Mouse (Mus musculus): ENCODE measurements at regions not wholly inside any gene's neighbourhood (a gene's known extent, or its start where the extent isn't known, plus 50 kb on each side); places are given as distances from the start of the nearest gene placed in this dataset.
A peak's percentile ranks its signal among the peaks of the same experiment; 100 is the strongest.

DNA sequence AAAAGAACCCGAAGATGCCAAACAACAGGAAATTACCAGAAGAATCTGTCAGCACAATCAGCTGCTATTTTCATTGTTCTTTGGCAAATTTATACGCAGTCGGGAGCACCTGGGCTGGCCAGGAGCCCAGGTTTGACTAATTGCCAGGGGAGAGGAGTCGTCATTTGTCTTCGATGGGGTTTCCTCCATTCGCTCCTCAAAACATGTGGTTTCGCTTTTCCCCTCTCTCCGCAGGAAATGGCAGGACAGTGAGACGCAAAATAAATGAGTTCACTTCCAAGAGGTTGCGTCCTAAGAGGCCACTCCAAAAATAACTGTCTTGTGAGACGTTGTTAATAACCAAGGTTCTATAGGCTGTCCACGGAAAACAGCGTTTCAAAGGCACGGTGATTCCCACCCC, 1604.2 kb upstream of the Gulo start:
- Histone ChIP-seq H3K4me3 (ENCODE audit: low read depth, low read length) (0 out of 2 replicates have a peak overlapping the region, but pooled peaks have one; percentile 11), H3K9me3 (replicated peaks; ENCODE audit: control insufficient read depth, low read length) (no peaks in the 10 kb centered on the region), H3K36me3 (ENCODE audit: control insufficient read depth, insufficient read depth, low read length) (no peaks in the 10 kb centered on the region), H3K9ac (ENCODE audit: low read depth, low read length) (no peak overlapping the region), H3K4me2 (peak overlapping the region; percentile 48), H3K4me1 (ENCODE audit: control insufficient read depth, insufficient read depth, low read length) (peaks cover 4% of the 10 kb centered on the region; the same call in 1 of the 2 replicates), H3K27ac (ENCODE audit: low read depth, low read length) (no peak overlapping the region), H3K27me3 (ENCODE audit: control insufficient read depth, insufficient read depth, low read length) (no peaks in the 10 kb centered on the region)
- ATAC-seq (replicated peaks; ENCODE audit: insufficient number of reproducible peaks, low FRiP score, low TSS enrichment), result no peak
- WGBS (ENCODE audit: insufficient replicate concordance), result 48% methylated on average over 14 of the region's 14 CpGs

GRCm38 (mm10) chr14:67612471-67612870, 1603.5 kb upstream of the Gulo start:
- no peaks in the 10 kb centered on the region for H3K27me3 ChIP-seq (ENCODE audit: control insufficient read depth, insufficient read depth, low read length)
- H3K9me3 ChIP-seq (replicated peaks; ENCODE audit: control insufficient read depth, low read length), result no peaks in the 10 kb centered on the region
- H3K4me3 ChIP-seq (ENCODE audit: low read depth, low read length), result no peak overlapping the region
- H3K4me2 ChIP-seq, result no peak overlapping the region
- peaks cover 4% of the 10 kb centered on the region; the same call in 1 of the 2 replicates for H3K4me1 ChIP-seq (ENCODE audit: control insufficient read depth, insufficient read depth, low read length)
- no peak for ATAC-seq (replicated peaks; ENCODE audit: insufficient number of reproducible peaks, low FRiP score, low TSS enrichment)
- H3K36me3 ChIP-seq (ENCODE audit: control insufficient read depth, insufficient read depth, low read length), result no peaks in the 10 kb centered on the region
- WGBS (ENCODE audit: insufficient replicate concordance), result 36% methylated on average over 4 of the region's 4 CpGs
- no peak overlapping the region for H3K9ac ChIP-seq (ENCODE audit: low read depth, low read length)
- H3K27ac ChIP-seq (ENCODE audit: low read depth, low read length), result no peak overlapping the region

DNA sequence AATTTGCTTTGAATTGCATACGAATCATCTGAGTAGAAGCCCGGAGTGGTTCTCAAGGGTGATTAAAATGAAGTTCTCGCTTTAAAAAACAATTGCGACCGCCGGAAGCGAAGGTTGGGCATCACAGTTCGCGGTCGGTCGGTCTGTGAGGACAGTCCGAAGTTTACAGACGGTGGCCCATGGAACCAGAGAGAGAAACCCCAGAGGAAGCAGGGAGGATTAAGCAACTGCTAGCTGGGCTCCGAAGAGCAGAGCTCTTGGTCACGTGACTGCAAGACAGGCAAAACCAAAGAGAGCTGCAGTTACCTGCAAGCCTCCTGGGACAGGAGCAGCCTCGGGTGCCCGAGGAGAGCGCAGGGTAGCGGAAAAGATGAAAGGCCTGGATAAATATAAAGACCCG, 1599.3 kb upstream of the Gulo start:
- Histone ChIP-seq H3K4me2 (peak overlapping the region; percentile 52), H3K4me3 (ENCODE audit: low read depth, low read length) (0 out of 2 replicates have a peak overlapping the region, but pooled peaks have one; percentile 14), H3K27me3 (ENCODE audit: control insufficient read depth, insufficient read depth, low read length) (no peaks in the 10 kb centered on the region), H3K27ac (ENCODE audit: low read depth, low read length) (no peak overlapping the region), H3K9ac (ENCODE audit: low read depth, low read length) (no peak overlapping the region), H3K4me1 (ENCODE audit: control insufficient read depth, insufficient read depth, low read length) (peaks cover 4% of the 10 kb centered on the region; the same call in 1 of the 2 replicates), H3K36me3 (ENCODE audit: control insufficient read depth, insufficient read depth, low read length) (no peaks in the 10 kb centered on the region), H3K9me3 (replicated peaks; ENCODE audit: control insufficient read depth, low read length) (no peaks in the 10 kb centered on the region)
- no peak for ATAC-seq (replicated peaks; ENCODE audit: insufficient number of reproducible peaks, low FRiP score, low TSS enrichment)
- 24% methylated on average over 20 of the region's 20 CpGs for WGBS (ENCODE audit: insufficient replicate concordance)

GRCm38 (mm10) chr14:67602960-67603359, 1594.0 kb upstream of the Gulo start:
- ATAC-seq (replicated peaks; ENCODE audit: insufficient number of reproducible peaks, low FRiP score, low TSS enrichment), result no peak
- no peaks in the 10 kb centered on the region for H3K27me3 ChIP-seq (ENCODE audit: control insufficient read depth, insufficient read depth, low read length)
- H3K9ac ChIP-seq (ENCODE audit: low read depth, low read length), result no peak overlapping the region
- H3K9me3 ChIP-seq (replicated peaks; ENCODE audit: control insufficient read depth, low read length), result no peaks in the 10 kb centered on the region
- no peak overlapping the region for H3K4me2 ChIP-seq
- H3K4me3 ChIP-seq (ENCODE audit: low read depth, low read length), result no peak overlapping the region
- H3K4me1 ChIP-seq (ENCODE audit: control insufficient read depth, insufficient read depth, low read length), result no peaks in the 10 kb centered on the region
- no peak overlapping the region for H3K27ac ChIP-seq (ENCODE audit: low read depth, low read length)
- 67% methylated on average over 4 of the region's 4 CpGs for WGBS (ENCODE audit: insufficient replicate concordance)
- no peaks in the 10 kb centered on the region for H3K36me3 ChIP-seq (ENCODE audit: control insufficient read depth, insufficient read depth, low read length)

- no peak for ATAC-seq (replicated peaks; ENCODE audit: insufficient number of reproducible peaks, low FRiP score, low TSS enrichment)
- Histone ChIP-seq H3K4me2 (no peak overlapping the region), H3K4me1 (ENCODE audit: control insufficient read depth, insufficient read depth, low read length) (no peaks in the 10 kb centered on the region), H3K27me3 (ENCODE audit: control insufficient read depth, insufficient read depth, low read length) (no peaks in the 10 kb centered on the region), H3K9ac (ENCODE audit: low read depth, low read length) (no peak overlapping the region), H3K9me3 (replicated peaks; ENCODE audit: control insufficient read depth, low read length) (no peaks in the 10 kb centered on the region), H3K27ac (ENCODE audit: low read depth, low read length) (no peak overlapping the region), H3K36me3 (ENCODE audit: control insufficient read depth, insufficient read depth, low read length) (no peaks in the 10 kb centered on the region), H3K4me3 (ENCODE audit: low read depth, low read length) (no peak overlapping the region)
- 22% methylated on average over 4 of the region's 4 CpGs for WGBS (ENCODE audit: insufficient replicate concordance)
These were observed 1590.7 kb upstream of the Gulo start for GRCm38 (mm10) chr14:67599734-67600133.

DNA sequence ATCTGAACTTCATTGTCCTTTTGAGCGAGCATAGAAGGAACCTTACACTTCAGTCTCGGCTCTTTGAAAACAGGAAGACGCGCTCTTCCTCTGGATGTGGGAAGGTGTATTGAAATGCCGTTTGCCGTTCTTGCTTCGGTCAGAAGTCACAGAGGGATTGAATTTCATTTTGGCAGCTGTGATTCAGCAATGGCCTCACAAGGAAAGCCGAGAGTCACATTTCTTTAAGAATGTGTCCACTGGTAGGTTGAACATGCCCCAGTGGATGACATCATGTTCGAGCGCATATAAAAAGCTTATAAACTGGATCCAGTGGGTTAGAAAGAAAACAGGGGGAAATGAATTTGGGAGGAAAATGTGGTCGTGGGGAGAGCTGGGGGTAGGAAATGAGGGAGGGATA, 1579.6 kb upstream of the Gulo start:
- H3K4me1 ChIP-seq (ENCODE audit: control insufficient read depth, insufficient read depth, low read length), result no peaks in the 10 kb centered on the region
- no peaks in the 10 kb centered on the region for H3K36me3 ChIP-seq (ENCODE audit: control insufficient read depth, insufficient read depth, low read length)
- no peak for ATAC-seq (replicated peaks; ENCODE audit: insufficient number of reproducible peaks, low FRiP score, low TSS enrichment)
- H3K27ac ChIP-seq (ENCODE audit: low read depth, low read length), result no peak overlapping the region
- no peaks in the 10 kb centered on the region for H3K9me3 ChIP-seq (replicated peaks; ENCODE audit: control insufficient read depth, low read length)
- WGBS (ENCODE audit: insufficient replicate concordance), result 78% methylated on average over 11 of the region's 11 CpGs
- no peak overlapping the region for H3K9ac ChIP-seq (ENCODE audit: low read depth, low read length)
- no peak overlapping the region for H3K4me2 ChIP-seq
- H3K27me3 ChIP-seq (ENCODE audit: control insufficient read depth, insufficient read depth, low read length), result no peaks in the 10 kb centered on the region
- no peak overlapping the region for H3K4me3 ChIP-seq (ENCODE audit: low read depth, low read length)

DNA sequence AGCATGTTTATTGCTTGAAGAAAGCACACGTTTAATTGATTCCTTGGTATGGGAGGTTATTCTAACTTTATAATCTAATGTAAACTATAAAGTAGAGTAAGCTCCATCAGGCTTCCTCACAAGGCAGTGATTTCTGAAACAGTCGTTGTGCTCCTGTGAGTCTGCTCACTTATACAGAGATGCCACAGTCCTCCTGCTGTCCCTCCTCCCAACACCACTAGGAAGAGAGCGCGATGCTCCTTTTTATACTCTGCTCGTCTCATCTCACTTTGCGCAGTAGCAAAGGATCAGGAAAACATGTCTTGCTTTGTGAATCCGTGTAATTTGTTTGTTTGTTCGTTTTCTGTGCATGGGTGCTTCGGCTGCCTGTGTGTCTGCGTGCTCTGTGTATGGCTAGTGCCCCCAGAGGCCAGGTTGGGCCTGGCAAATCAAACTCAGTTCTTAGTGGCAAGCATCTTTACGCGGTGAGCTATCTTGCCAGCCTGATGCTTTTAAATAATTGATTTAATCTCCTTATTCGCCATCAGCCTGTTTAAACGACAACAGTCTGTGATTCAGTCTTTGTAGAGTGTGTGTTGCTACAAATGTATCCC, 1575.5 kb upstream of the Gulo start:
- no peak for ATAC-seq (replicated peaks; ENCODE audit: insufficient number of reproducible peaks, low FRiP score, low TSS enrichment)
- Histone ChIP-seq H3K36me3 (ENCODE audit: control insufficient read depth, insufficient read depth, low read length) (no peaks in the 10 kb centered on the region), H3K4me2 (no peak overlapping the region), H3K4me3 (ENCODE audit: low read depth, low read length) (no peak overlapping the region), H3K9me3 (replicated peaks; ENCODE audit: control insufficient read depth, low read length) (no peaks in the 10 kb centered on the region), H3K9ac (ENCODE audit: low read depth, low read length) (no peak overlapping the region), H3K27me3 (ENCODE audit: control insufficient read depth, insufficient read depth, low read length) (no peaks in the 10 kb centered on the region), H3K4me1 (ENCODE audit: control insufficient read depth, insufficient read depth, low read length) (no peaks in the 10 kb centered on the region), H3K27ac (ENCODE audit: low read depth, low read length) (no peak overlapping the region)
- 56% methylated on average over 14 of the region's 14 CpGs for WGBS (ENCODE audit: insufficient replicate concordance)

DNA sequence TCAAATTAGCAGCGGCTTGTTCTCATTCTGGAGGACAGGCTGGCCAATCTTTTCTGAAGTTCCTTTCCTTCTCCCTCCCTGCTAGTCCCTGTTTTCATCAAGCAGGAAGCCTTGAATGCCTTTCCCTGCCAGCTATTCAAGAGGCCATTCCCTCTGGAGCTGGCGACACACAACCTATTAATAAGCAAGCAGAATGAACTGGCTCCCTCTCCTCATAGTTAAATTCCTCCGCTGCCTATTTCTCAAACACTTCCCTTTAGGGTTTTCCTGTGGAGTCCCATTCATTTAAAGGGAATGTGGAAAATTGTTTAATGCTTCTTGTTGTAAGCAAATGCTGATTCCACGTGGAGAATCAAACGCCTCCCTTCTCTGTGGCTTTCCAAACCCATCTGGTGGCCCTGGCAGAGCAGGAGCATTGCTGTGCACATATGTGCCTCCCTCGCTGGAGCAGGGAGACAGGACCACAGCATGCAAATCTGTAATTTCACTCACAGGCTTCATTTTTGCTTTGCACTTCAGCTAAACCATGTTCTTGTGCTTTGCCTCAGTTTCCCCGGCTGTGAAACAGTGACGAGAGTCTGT, 1573.3 kb upstream of the Gulo start:
- no peak overlapping the region for H3K4me3 ChIP-seq (ENCODE audit: low read depth, low read length)
- no peaks in the 10 kb centered on the region for H3K36me3 ChIP-seq (ENCODE audit: control insufficient read depth, insufficient read depth, low read length)
- no peak for ATAC-seq (replicated peaks; ENCODE audit: insufficient number of reproducible peaks, low FRiP score, low TSS enrichment)
- no peaks in the 10 kb centered on the region for H3K27me3 ChIP-seq (ENCODE audit: control insufficient read depth, insufficient read depth, low read length)
- H3K9me3 ChIP-seq (replicated peaks; ENCODE audit: control insufficient read depth, low read length), result 0 out of 2 replicates have a peak, but pooled peaks cover 3% of the 10 kb centered on the region
- no peaks in the 10 kb centered on the region for H3K4me1 ChIP-seq (ENCODE audit: control insufficient read depth, insufficient read depth, low read length)
- no peak overlapping the region for H3K27ac ChIP-seq (ENCODE audit: low read depth, low read length)
- 75% methylated on average over 8 of the region's 8 CpGs for WGBS (ENCODE audit: insufficient replicate concordance)
- no peak overlapping the region for H3K9ac ChIP-seq (ENCODE audit: low read depth, low read length)
- no peak overlapping the region for H3K4me2 ChIP-seq

All from heart, embryonic 11.5 days (tissue).